11 mouse cellular contexts compared by ENCODE assay signal in the genomic region with DNA sequence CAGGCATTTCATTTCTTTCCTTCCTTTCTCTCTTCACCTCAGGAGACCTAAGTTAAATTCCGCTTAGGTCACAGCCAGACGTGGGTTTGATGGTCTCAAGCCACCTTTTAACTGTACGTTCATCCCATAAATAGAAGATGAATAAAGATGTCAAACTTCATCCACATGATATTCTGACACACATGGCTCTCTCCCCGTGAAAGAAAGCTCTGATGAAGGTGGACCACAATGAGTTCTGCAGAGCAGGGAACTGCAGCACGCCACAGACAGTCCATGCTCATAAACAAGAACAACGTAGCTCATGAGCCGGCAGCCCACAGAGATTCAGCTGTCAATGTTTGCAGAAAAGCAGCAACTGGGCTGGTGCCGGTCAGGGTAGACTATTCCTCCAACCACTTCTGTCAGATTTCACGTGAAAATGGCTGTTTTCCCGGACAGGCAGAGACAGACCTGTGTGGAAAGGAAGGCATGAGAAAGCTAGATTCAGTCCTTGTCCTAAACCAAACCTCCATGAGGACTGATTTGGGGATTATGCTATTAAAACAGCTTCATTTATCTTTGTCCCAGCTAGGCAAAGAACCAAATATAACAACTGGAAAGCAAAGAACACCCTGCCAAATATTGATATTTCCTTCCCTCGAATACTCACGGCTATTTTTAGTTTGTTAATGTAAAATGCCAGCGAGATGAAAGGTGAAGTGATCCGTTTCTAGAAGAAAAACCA.
A peak's percentile ranks its signal among the peaks of the same experiment; 100 is the strongest.
DNase-seq lines count a peak whose midpoint lies in the region; ATAC-seq and TF ChIP-seq lines count a peak whose summit lies in the region.
"Had no signal": no experiment of that assay in that cellular context is flagged by ENCODE, and none has a peak within 500 bp of the region (broad histone marks: within the 10 kb centered on the region; RNA-seq: fewer than 3 reads in every experiment).

No protein-coding gene starts in this region.

- H3K36me3 ChIP-seq in forebrain, embryonic 14.5 days (ENCODE audit: control insufficient read depth, insufficient read depth, low read length), result no peaks in the 10 kb centered on the region
- no peaks in the 10 kb centered on the region for H3K36me3 ChIP-seq in limb, embryonic 11.5 days (ENCODE audit: control insufficient read depth, insufficient read depth, low read length)
- no peaks in the 10 kb centered on the region for H3K36me3 ChIP-seq in stomach, embryonic 14.5 days (ENCODE audit: control insufficient read depth, insufficient read depth, low read length)

- H3K4me3 ChIP-seq in forebrain, embryonic 14.5 days (ENCODE audit: low read depth, low read length), result no peak overlapping the region
- H3K4me3 ChIP-seq in limb, embryonic 11.5 days (ENCODE audit: low read depth, low read length), result no peak overlapping the region
- no peak overlapping the region for H3K4me3 ChIP-seq in stomach, embryonic 14.5 days (ENCODE audit: low read depth, low read length)
- no peak overlapping the region for H3K4me3 ChIP-seq in left cerebral cortex, adult 2 months
- H3K4me3 ChIP-seq: layer of hippocampus, adult 2 months had no signal

- H3K4me2 ChIP-seq in forebrain, embryonic 14.5 days (ENCODE audit: low read length), result no peak overlapping the region
- 0 out of 2 replicates have a peak overlapping the region, but pooled peaks have one; percentile 14 for H3K4me2 ChIP-seq in limb, embryonic 11.5 days (ENCODE audit: low read depth, severe bottlenecking)
- H3K4me2 ChIP-seq in stomach, embryonic 14.5 days (replicated peaks; ENCODE audit: low read depth, low read length), result peak overlapping the region; percentile 12; the same call in 1 of the 2 replicates

- no peak for TF ChIP-seq CTCF in left cerebral cortex, adult 2 months (IDR thresholded peaks at IDR 0.05)

- H3K9ac ChIP-seq in forebrain, embryonic 14.5 days (ENCODE audit: low read length), result no peak overlapping the region
- H3K9ac ChIP-seq in limb, embryonic 11.5 days (ENCODE audit: low read length), result no peak overlapping the region
- no peak overlapping the region for H3K9ac ChIP-seq in stomach, embryonic 14.5 days (replicated peaks; ENCODE audit: low read depth, low read length)

- intact Hi-C loops in left cerebral cortex, postnatal 4 days (cut with DNase I), result no loop called here
- intact Hi-C loops in left cerebral cortex, adult 2 months (cut with DNase I), result loop anchor here (5.0 kb wide), 1 partner anchor 1819 kb away; no protein-coding TSS in a partner anchor

- DNase-seq in left cerebral cortex, postnatal 4 days, result peak; percentile 6
- DNase-seq in left cerebral cortex, adult 18-20 months (ENCODE audit: low spot score in 2 of 2), result no peak
- peak; percentile 37 for DNase-seq in forebrain, embryonic 14.5 days (ENCODE audit: low spot score)
- peak; percentile 44 for DNase-seq in limb, embryonic 11.5 days (ENCODE audit: low spot score)
- no peak for DNase-seq in frontal cortex, postnatal 14 days (ENCODE audit: low spot score in 2 of 2)
- no peak for DNase-seq in kidney, adult 9 months
- no peak for DNase-seq in left cerebral cortex, adult 2 months (ENCODE audit: extremely low spot score in 1 of 2, low spot score in 2 of 2)
- DNase-seq: heart, adult 11 months; right cerebral cortex, postnatal 25 days had no signal

- H3K27ac ChIP-seq in forebrain, embryonic 14.5 days (ENCODE audit: low read depth, low read length), result 0 out of 2 replicates have a peak overlapping the region, but pooled peaks have one; percentile 28
- H3K27ac ChIP-seq in limb, embryonic 11.5 days (replicated peaks; ENCODE audit: low read depth, low read length), result peak overlapping the region; percentile 63; the same call in 1 of the 2 replicates
- H3K27ac ChIP-seq in stomach, embryonic 14.5 days (ENCODE audit: low read length), result peak overlapping the region; percentile 16; the same call in 1 of the 2 replicates
- no peak overlapping the region for H3K27ac ChIP-seq in left cerebral cortex, adult 2 months
- H3K27ac ChIP-seq: layer of hippocampus, adult 2 months had no signal

- no peaks in the 10 kb centered on the region for H3K27me3 ChIP-seq in forebrain, embryonic 14.5 days (replicated peaks; ENCODE audit: control insufficient read depth, insufficient read depth, low read length)
- H3K27me3 ChIP-seq in limb, embryonic 11.5 days (ENCODE audit: control insufficient read depth, insufficient read depth, low read length), result no peaks in the 10 kb centered on the region
- H3K27me3 ChIP-seq in stomach, embryonic 14.5 days (ENCODE audit: control insufficient read depth, insufficient read depth, low read length), result 0 out of 2 replicates have a peak, but pooled peaks cover 3% of the 10 kb centered on the region

- H3K9me3 ChIP-seq in forebrain, embryonic 14.5 days (replicated peaks; ENCODE audit: control insufficient read depth, low read length), result no peaks in the 10 kb centered on the region
- no peaks in the 10 kb centered on the region for H3K9me3 ChIP-seq in limb, embryonic 11.5 days (ENCODE audit: control insufficient read depth, low read length)
- H3K9me3 ChIP-seq in stomach, embryonic 14.5 days (ENCODE audit: control insufficient read depth, low read depth, low read length), result no peaks in the 10 kb centered on the region

- ATAC-seq in forebrain, embryonic 14.5 days, result no peak
- ATAC-seq in limb, embryonic 11.5 days (ENCODE audit: insufficient number of reproducible peaks, low FRiP score, low TSS enrichment, low read depth), result no peak
- no peak for ATAC-seq in stomach, embryonic 14.5 days (ENCODE audit: insufficient number of reproducible peaks, insufficient read depth, low FRiP score, low read depth)

- H3K4me1 ChIP-seq in forebrain, embryonic 14.5 days (ENCODE audit: control insufficient read depth, insufficient read depth, low read length), result peaks cover 61% of the 10 kb centered on the region
- H3K4me1 ChIP-seq in limb, embryonic 11.5 days (ENCODE audit: control insufficient read depth, insufficient read depth, low read length), result peaks cover 57% of the 10 kb centered on the region
- H3K4me1 ChIP-seq in stomach, embryonic 14.5 days (ENCODE audit: control insufficient read depth, insufficient read depth, low read length), result peaks cover 38% of the 10 kb centered on the region

- 33% methylated on average over 14 of the region's 14 CpGs for WGBS in forebrain, embryonic 14.5 days
- WGBS in limb, embryonic 11.5 days, result 25% methylated on average over 14 of the region's 14 CpGs
- WGBS in stomach, embryonic 14.5 days, result 14% methylated on average over 14 of the region's 14 CpGs

Comparison
In these comparisons a context has a peak if more than half of its experiments do, and no peak if none do; other contexts are left out.
1. DNase-seq: peak in left cerebral cortex, postnatal 4 days (single experiment), forebrain, embryonic 14.5 days (single experiment) and limb, embryonic 11.5 days (single experiment); none in left cerebral cortex, adult 18-20 months (0 of 2), frontal cortex, postnatal 14 days (0 of 2), kidney, adult 9 months (single experiment) and left cerebral cortex, adult 2 months (0 of 2).